Mouse (Mus musculus) CD4-positive naive resting alpha-beta T cell, adult 57 days (primary cell): ENCODE data around the gene C2cd4c. TPM values are rescaled to one million over a fixed set of nuclear protein-coding genes. Genes with fewer than 3 reads are reported as not detected.

Source experiments
- total RNA-seq: library from RNA; stranded (reverse); gene quantifications from one replicate; pipeline ENCODE4 v1.2.4, GENCODE M21; 2023

The C2cd4c gene
- not detected for total RNA-seq

GRCm38 (mm10) chr10:79613578-79614304, at the start of gene C2cd4c:
Gene C2cd4c (minus strand): TSS chr10:79614025.

DNA sequence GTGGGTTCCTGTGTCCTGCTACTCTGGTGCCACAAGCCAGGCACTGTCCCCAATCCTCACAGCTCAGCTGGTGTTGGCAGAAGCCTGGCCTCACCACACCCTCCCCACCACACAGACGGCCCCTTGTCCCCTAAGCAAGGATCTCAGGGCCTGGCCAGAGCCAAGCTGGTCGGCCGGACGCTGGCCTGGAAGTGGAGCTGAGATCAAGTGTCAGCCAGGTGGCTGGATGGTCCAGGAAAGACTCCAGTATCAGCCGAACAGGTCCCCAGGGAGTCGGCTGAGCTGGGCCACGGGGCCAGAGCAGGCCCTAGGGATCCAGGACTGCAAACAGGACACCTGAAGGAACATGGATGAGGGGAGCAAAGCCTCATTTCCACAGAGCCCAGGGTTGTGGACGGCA, 31.9 kb upstream of the C2cd4c start, which contains the start of gene Odf3l2:
Gene Odf3l2, minus strand, starts transcription at position 28 of the 400 bp plus-strand sequence.

GRCm38 (mm10) chr10:79637128-79638110, 23.6 kb upstream of the C2cd4c start, which contains the start of gene Shc2:
Gene Shc2 (minus strand): TSS chr10:79637918.

DNA sequence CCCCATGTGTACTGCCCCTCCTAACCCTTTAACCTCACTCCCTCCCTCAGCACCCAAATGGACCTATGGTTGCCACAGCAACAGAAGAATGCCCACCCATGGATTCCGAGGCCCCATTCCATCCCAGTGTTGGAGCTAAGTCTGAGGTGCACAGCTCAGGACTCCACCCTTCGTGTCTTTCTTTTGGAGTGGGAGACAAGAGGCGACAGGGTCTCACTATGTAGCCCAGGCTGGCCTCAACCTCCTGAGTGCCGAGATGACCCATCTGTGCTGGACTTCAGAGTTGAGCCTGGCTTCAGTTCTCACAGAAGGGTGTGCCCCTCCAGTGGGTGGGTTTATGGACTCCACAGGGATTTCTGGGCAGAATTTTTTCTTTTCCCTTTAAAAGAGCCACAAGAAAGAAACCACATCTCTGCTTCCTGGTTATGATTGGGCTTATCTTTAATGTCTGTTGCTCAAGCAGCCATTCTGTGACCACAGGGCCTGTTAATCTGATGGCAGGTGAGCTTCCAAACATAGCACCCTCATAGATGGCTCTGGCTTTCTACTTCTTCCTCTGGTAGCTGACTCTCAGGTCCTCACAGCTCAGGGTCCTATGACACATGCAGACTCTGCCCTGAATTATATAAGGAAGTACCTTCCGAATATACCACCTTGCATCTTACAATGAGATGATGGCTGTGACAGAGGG, 26.6 kb downstream of the C2cd4c start, which contains the start of gene Theg:
Gene Theg, minus strand, starts transcription at position 271 of the 691 bp plus-strand sequence.

Other genes starting within 250 kb of the C2cd4c start
- not detected for gene Vmn2r83, start 145.3 kb downstream of the C2cd4c start, total RNA-seq
- 1.2 TPM for gene Plpp2, start 80.2 kb downstream of the C2cd4c start, total RNA-seq
- gene Mier2, start 58.8 kb downstream of the C2cd4c start, total RNA-seq: 58.4 TPM
- not detected for gene Theg, start 26.7 kb downstream of the C2cd4c start, total RNA-seq
- gene Shc2, start 23.9 kb upstream of the C2cd4c start, total RNA-seq: not detected
- gene Odf3l2, start 31.7 kb upstream of the C2cd4c start, total RNA-seq: not detected
- gene Madcam1, start 50.5 kb upstream of the C2cd4c start, total RNA-seq: not detected
- gene Tpgs1, start 55.3 kb upstream of the C2cd4c start, total RNA-seq: 22.8 TPM
- 93.4 TPM for gene Cdc34, start 68.2 kb upstream of the C2cd4c start, total RNA-seq
- gene Gzmm, start 75.0 kb upstream of the C2cd4c start, total RNA-seq: 3.2 TPM
- gene Bsg, start 90.5 kb upstream of the C2cd4c start, total RNA-seq: 99.5 TPM
- gene Hcn2, start 102.6 kb upstream of the C2cd4c start, total RNA-seq: not detected
- 69.9 TPM for gene Polrmt, start 132.6 kb upstream of the C2cd4c start, total RNA-seq
- gene Fgf22, start 141.1 kb upstream of the C2cd4c start, total RNA-seq: not detected
- gene Rnf126, start 152.9 kb upstream of the C2cd4c start, total RNA-seq: 71.9 TPM
- gene Fstl3, start 163.2 kb upstream of the C2cd4c start, total RNA-seq: 1.2 TPM
- not detected for gene Prss57, start 176.9 kb upstream of the C2cd4c start, total RNA-seq
- gene Palm, start 179.5 kb upstream of the C2cd4c start, total RNA-seq: 6.7 TPM
- not detected for gene Misp, start 207.0 kb upstream of the C2cd4c start, total RNA-seq
- 783 TPM for gene Ptbp1, start 240.4 kb upstream of the C2cd4c start, total RNA-seq